Mouse (Mus musculus): ENCODE measurements around the gene 1110008L16Rik.
"Not testable (repeated sequence)": the region's sequence is repeated elsewhere in the genome, so short reads cannot be mapped to it uniquely, and the experiment has no call there.

1110008L16Rik gene

GRCm38 (mm10) chr12:55338490-55338889, 39.1 kb downstream of the 1110008L16Rik start:
- DNase-seq (ENCODE audit: low read depth, low spot score) = not testable (repeated sequence)

- not testable (repeated sequence) for DNase-seq (ENCODE audit: low read depth, low spot score)
These were observed 43.7 kb downstream of the 1110008L16Rik start for GRCm38 (mm10) chr12:55343045-55343444.

- peak; percentile 66 for DNase-seq (ENCODE audit: low read depth, low spot score)
These were observed 44.6 kb downstream of the 1110008L16Rik start for GRCm38 (mm10) chr12:55343998-55344397.

- peak; percentile 23 for DNase-seq (ENCODE audit: low read depth, low spot score)
These were observed 45.2 kb downstream of the 1110008L16Rik start for GRCm38 (mm10) chr12:55344583-55344982.

GRCm38 (mm10) chr12:55353423-55353822, 54.0 kb downstream of the 1110008L16Rik start:
- no peak for DNase-seq (ENCODE audit: low read depth, low spot score)

- DNase-seq (ENCODE audit: low read depth, low spot score) = peak; percentile 57
These were observed 55.5 kb downstream of the 1110008L16Rik start for GRCm38 (mm10) chr12:55354904-55355303.

GRCm38 (mm10) chr12:55357303-55357702, 57.9 kb downstream of the 1110008L16Rik start:
- no peak for DNase-seq (ENCODE audit: low read depth, low spot score)

- DNase-seq (ENCODE audit: low read depth, low spot score) = no peak
These were observed 61.6 kb downstream of the 1110008L16Rik start for GRCm38 (mm10) chr12:55360929-55361328.

- DNase-seq (ENCODE audit: low read depth, low spot score) = peak; percentile 8
These were observed 65.7 kb downstream of the 1110008L16Rik start for GRCm38 (mm10) chr12:55365083-55365482.

- DNase-seq (ENCODE audit: low read depth, low spot score) = peak; percentile 15
These were observed 73.2 kb downstream of the 1110008L16Rik start for GRCm38 (mm10) chr12:55372424-55373055.

GRCm38 (mm10) chr12:55376956-55377609, 77.7 kb downstream of the 1110008L16Rik start:
- no peak for DNase-seq (ENCODE audit: low read depth, low spot score)

- DNase-seq (ENCODE audit: low read depth, low spot score) = no peak
These were observed 78.2 kb downstream of the 1110008L16Rik start for GRCm38 (mm10) chr12:55377610-55377980.

GRCm38 (mm10) chr12:55384023-55384749, 84.8 kb downstream of the 1110008L16Rik start, which contains the start of gene Psma6:
Gene Psma6 (plus strand): TSS chr12:55384222.
- DNase-seq (ENCODE audit: low read depth, low spot score) = no peak

GRCm38 (mm10) chr12:55384826-55385225, 85.4 kb downstream of the 1110008L16Rik start:
- no peak for DNase-seq (ENCODE audit: low read depth, low spot score)

- peak; percentile 70 for DNase-seq (ENCODE audit: low read depth, low spot score)
These were observed 86.6 kb downstream of the 1110008L16Rik start for GRCm38 (mm10) chr12:55385931-55386330.

GRCm38 (mm10) chr12:55386456-55386855, 87.1 kb downstream of the 1110008L16Rik start:
- no peak for DNase-seq (ENCODE audit: low read depth, low spot score)

- DNase-seq (ENCODE audit: low read depth, low spot score) = no peak
These were observed 87.9 kb downstream of the 1110008L16Rik start for GRCm38 (mm10) chr12:55387083-55387787.

GRCm38 (mm10) chr12:55387788-55388465, 88.5 kb downstream of the 1110008L16Rik start:
- no peak for DNase-seq (ENCODE audit: low read depth, low spot score)

- DNase-seq (ENCODE audit: low read depth, low spot score) = peak; percentile 56
These were observed 89.1 kb downstream of the 1110008L16Rik start for GRCm38 (mm10) chr12:55388478-55388877.

- peak; percentile 13 for DNase-seq (ENCODE audit: low read depth, low spot score)
These were observed 90.0 kb downstream of the 1110008L16Rik start for GRCm38 (mm10) chr12:55389132-55390081.
